Mouse (Mus musculus): ENCODE results near the gene Trim25. TPM values are rescaled to one million over a fixed set of nuclear protein-coding genes. Genes with fewer than 3 reads are reported as not detected.

Trim25 gene
- total RNA-seq (2021): 1 to 10 TPM; 5.6 to 5.8 TPM

GRCm38 (mm10) chr11:88998974-88999722, at the start of gene Trim25:
TSS of gene Trim25 (plus strand) at chr11:88999376.
- intact Hi-C loops (cut with DNase I): loop anchor here (10.0 kb wide), 1 partner anchor 46 kb away; no protein-coding TSS in a partner anchor
- DNase-seq: peak; percentile 36

- intact Hi-C loops (cut with DNase I): no loop called here
Observed at GRCm38 (mm10) chr11:88949802-88950639, 49.2 kb upstream of the Trim25 start.

GRCm38 (mm10) chr11:88950640-88951250, 48.4 kb upstream of the Trim25 start:
- DNase-seq: no peak
- intact Hi-C loops (cut with DNase I): no loop called here

More at GRCm38 (mm10) chr11:88949802-88950639, 49.2 kb upstream of the Trim25 start:
- no peak for DNase-seq

GRCm38 (mm10) chr11:88951576-88951975, 47.6 kb upstream of the Trim25 start:
- no peak for DNase-seq
- intact Hi-C loops (cut with DNase I): no loop called here

GRCm38 (mm10) chr11:88952117-88952516, 47.1 kb upstream of the Trim25 start:
- no peak for DNase-seq
- intact Hi-C loops (cut with DNase I): no loop called here

GRCm38 (mm10) chr11:88953582-88953981, 45.6 kb upstream of the Trim25 start:
- DNase-seq: no peak
- intact Hi-C loops (cut with DNase I): no loop called here

GRCm38 (mm10) chr11:88954803-88955202, 44.4 kb upstream of the Trim25 start:
- no peak for DNase-seq
- intact Hi-C loops (cut with DNase I): no loop called here

- intact Hi-C loops (cut with DNase I): no loop called here
Observed at GRCm38 (mm10) chr11:88955217-88955969, 43.8 kb upstream of the Trim25 start, which contains the start of gene Scpep1. TSS of gene Scpep1 (minus strand) at chr11:88955465.

GRCm38 (mm10) chr11:88958851-88959250, 40.3 kb upstream of the Trim25 start:
- no peak for DNase-seq
- intact Hi-C loops (cut with DNase I): no loop called here

More at GRCm38 (mm10) chr11:88955217-88955969, 43.8 kb upstream of the Trim25 start, which contains the start of gene Scpep1:
- DNase-seq: peak; percentile 97

GRCm38 (mm10) chr11:88966881-88967361, 32.3 kb upstream of the Trim25 start, which contains the start of gene Elobl:
TSS of gene Elobl (minus strand) at chr11:88966931.
- DNase-seq: no peak
- intact Hi-C loops (cut with DNase I): no loop called here

GRCm38 (mm10) chr11:88970202-88970732, 28.9 kb upstream of the Trim25 start, which contains the start of gene Coil:
TSS of gene Coil (plus strand) at chr11:88970252.
- intact Hi-C loops (cut with DNase I): no loop called here
- no peak for DNase-seq

- intact Hi-C loops (cut with DNase I): no loop called here
- DNase-seq: peak; percentile 96
Observed at GRCm38 (mm10) chr11:88973776-88974701, 25.1 kb upstream of the Trim25 start.

- intact Hi-C loops (cut with DNase I): no loop called here
- no peak for DNase-seq
Observed at GRCm38 (mm10) chr11:88976320-88976719, 22.9 kb upstream of the Trim25 start.

GRCm38 (mm10) chr11:88977188-88977587, 22.0 kb upstream of the Trim25 start:
- intact Hi-C loops (cut with DNase I): no loop called here
- no peak for DNase-seq

GRCm38 (mm10) chr11:88981337-88981736, 17.8 kb upstream of the Trim25 start:
- intact Hi-C loops (cut with DNase I): no loop called here
- DNase-seq: no peak

GRCm38 (mm10) chr11:88986616-88987015, 12.6 kb upstream of the Trim25 start:
- intact Hi-C loops (cut with DNase I): no loop called here
- no peak for DNase-seq

GRCm38 (mm10) chr11:88988956-88989355, 10.2 kb upstream of the Trim25 start:
- no peak for DNase-seq
- intact Hi-C loops (cut with DNase I): no loop called here

- DNase-seq: no peak
- intact Hi-C loops (cut with DNase I): no loop called here
Observed at GRCm38 (mm10) chr11:88989530-88989929, 9.6 kb upstream of the Trim25 start.

- intact Hi-C loops (cut with DNase I): loop anchor here (10.0 kb wide), 1 partner anchor 52 kb away; no protein-coding TSS in a partner anchor
- no peak for DNase-seq
Observed at GRCm38 (mm10) chr11:88993186-88993585, 6.0 kb upstream of the Trim25 start.

All from left cerebral cortex, postnatal 4 days (tissue).